Mouse (Mus musculus) A20 (cell line): Measurements from ENCODE around the gene Rad54l2.
A peak's percentile ranks its signal among the peaks of the same experiment; 100 is the strongest.

Experiments used
- DNase-seq: peaks from one replicate; pipeline ENCODE4 v3.0.0-alpha.2; 2011; ENCODE audit warnings: low read depth, low spot score

Rad54l2 gene

GRCm38 (mm10) chr9:106788812-106789321 lies at the start of gene Rad54l2:
Gene Rad54l2 (minus strand): TSS chr9:106789194.
- peak; percentile 91 for DNase-seq

GRCm38 (mm10) chr9:106822381-106823104 lies 33.5 kb upstream of the Rad54l2 start:
- DNase-seq = peak; percentile 95

GRCm38 (mm10) chr9:106821618-106822380 lies 32.8 kb upstream of the Rad54l2 start, which contains the start of gene Dcaf1:
Gene Dcaf1 (plus strand): TSS chr9:106821874.
- DNase-seq = peak; percentile 99

- no peak for DNase-seq
These were observed 32.1 kb upstream of the Rad54l2 start for GRCm38 (mm10) chr9:106821050-106821617.

GRCm38 (mm10) chr9:106819201-106819600 lies 30.2 kb upstream of the Rad54l2 start:
- DNase-seq = peak; percentile 58

- no peak for DNase-seq
These were observed 29.2 kb upstream of the Rad54l2 start for GRCm38 (mm10) chr9:106818191-106818590.

GRCm38 (mm10) chr9:106806503-106806902 lies 17.5 kb upstream of the Rad54l2 start:
- no peak for DNase-seq

- DNase-seq = no peak
These were observed 1.8 kb upstream of the Rad54l2 start for GRCm38 (mm10) chr9:106790831-106791230.

GRCm38 (mm10) chr9:106789363-106789762 lies 369 bp upstream of the Rad54l2 start:
- no peak for DNase-seq

- DNase-seq = peak; percentile 64
These were observed 799 bp downstream of the Rad54l2 start for GRCm38 (mm10) chr9:106787979-106788811.

GRCm38 (mm10) chr9:106785206-106785605 lies 3.8 kb downstream of the Rad54l2 start:
- DNase-seq = no peak

- no peak for DNase-seq
These were observed 5.4 kb downstream of the Rad54l2 start for GRCm38 (mm10) chr9:106783554-106783953.

GRCm38 (mm10) chr9:106780086-106780485 lies 8.9 kb downstream of the Rad54l2 start:
- no peak for DNase-seq

- peak; percentile 85 for DNase-seq
These were observed 10.7 kb downstream of the Rad54l2 start for GRCm38 (mm10) chr9:106778319-106778718.

- DNase-seq = no peak
These were observed 11.6 kb downstream of the Rad54l2 start for GRCm38 (mm10) chr9:106777423-106777822.

GRCm38 (mm10) chr9:106776116-106776515 lies 12.9 kb downstream of the Rad54l2 start:
- DNase-seq = no peak

GRCm38 (mm10) chr9:106771770-106772169 lies 17.2 kb downstream of the Rad54l2 start:
- DNase-seq = peak; percentile 55

GRCm38 (mm10) chr9:106770216-106770615 lies 18.8 kb downstream of the Rad54l2 start:
- DNase-seq = peak; percentile 75

- peak; percentile 86 for DNase-seq
These were observed 19.2 kb downstream of the Rad54l2 start for GRCm38 (mm10) chr9:106769781-106770180.

GRCm38 (mm10) chr9:106756421-106756820 lies 32.6 kb downstream of the Rad54l2 start:
- no peak for DNase-seq

- no peak for DNase-seq
These were observed 33.2 kb downstream of the Rad54l2 start for GRCm38 (mm10) chr9:106755776-106756175.
